Mouse (Mus musculus) cerebellum, adult 18-20 months (tissue): ENCODE measurements around the gene Itga4.

Experiments
- DNase-seq, 2 experiments: peaks; one replicate each; pipeline ENCODE4 v3.0.0; 2021

The Itga4 gene

DNA sequence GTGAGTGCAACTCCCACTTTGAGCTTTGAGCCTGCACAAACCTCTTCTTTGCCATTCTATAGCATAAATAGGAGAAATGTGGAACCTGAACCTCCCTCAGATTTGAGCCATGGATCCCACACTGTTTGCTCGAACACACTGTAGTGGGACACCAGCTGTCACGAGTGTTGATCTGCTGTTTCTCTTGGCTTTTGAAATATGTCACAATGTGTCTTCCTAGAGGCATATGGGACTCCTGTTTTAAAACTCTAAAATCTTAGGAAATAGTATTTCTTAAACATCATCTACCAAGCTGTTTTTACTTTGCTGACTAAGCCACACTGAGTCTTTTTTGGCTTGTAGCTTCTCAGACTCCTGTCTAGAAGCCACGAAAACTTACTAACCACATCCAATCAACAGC is 102.6 kb downstream of the Itga4 start:
- no peak for DNase-seq

DNA sequence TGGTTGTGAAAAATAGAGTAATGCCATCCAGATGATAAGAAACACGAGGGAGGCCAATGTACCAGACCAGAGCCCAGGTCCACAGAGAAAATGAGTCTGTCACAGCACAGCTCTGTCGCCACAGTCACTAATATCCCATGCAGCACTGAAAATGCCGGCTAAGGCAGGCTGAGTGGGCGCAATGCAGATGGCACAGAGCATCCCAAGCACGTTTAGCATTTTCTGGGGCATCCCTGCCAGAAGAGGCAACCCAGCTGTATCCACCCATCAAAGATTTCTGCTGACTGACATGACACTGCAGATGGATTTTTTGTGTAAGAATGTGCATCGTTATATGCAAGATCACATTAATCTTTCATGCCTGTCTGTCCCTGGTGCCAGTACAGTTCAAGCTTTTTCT is 106.8 kb downstream of the Itga4 start:
- DNase-seq: no peak

DNA sequence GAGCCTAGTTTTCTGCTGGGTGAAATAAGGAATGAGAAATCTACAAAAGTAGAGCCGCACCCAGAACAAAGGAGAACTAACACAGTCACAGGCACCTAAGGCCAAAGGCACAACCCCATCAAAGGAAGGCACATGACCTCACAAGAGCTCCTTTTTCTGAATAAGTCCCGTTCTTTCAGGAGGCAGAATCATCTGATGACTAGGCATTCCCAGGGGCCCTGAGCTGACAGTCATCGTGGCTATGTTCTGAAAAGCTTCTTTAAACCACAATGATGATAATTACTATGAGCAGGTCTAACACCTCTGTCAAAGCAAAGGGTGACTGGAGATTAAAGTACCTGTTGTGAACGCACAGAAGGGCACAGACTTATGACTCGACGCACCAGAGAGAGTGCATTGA is 108.7 kb downstream of the Itga4 start:
- DNase-seq: no peak

DNA sequence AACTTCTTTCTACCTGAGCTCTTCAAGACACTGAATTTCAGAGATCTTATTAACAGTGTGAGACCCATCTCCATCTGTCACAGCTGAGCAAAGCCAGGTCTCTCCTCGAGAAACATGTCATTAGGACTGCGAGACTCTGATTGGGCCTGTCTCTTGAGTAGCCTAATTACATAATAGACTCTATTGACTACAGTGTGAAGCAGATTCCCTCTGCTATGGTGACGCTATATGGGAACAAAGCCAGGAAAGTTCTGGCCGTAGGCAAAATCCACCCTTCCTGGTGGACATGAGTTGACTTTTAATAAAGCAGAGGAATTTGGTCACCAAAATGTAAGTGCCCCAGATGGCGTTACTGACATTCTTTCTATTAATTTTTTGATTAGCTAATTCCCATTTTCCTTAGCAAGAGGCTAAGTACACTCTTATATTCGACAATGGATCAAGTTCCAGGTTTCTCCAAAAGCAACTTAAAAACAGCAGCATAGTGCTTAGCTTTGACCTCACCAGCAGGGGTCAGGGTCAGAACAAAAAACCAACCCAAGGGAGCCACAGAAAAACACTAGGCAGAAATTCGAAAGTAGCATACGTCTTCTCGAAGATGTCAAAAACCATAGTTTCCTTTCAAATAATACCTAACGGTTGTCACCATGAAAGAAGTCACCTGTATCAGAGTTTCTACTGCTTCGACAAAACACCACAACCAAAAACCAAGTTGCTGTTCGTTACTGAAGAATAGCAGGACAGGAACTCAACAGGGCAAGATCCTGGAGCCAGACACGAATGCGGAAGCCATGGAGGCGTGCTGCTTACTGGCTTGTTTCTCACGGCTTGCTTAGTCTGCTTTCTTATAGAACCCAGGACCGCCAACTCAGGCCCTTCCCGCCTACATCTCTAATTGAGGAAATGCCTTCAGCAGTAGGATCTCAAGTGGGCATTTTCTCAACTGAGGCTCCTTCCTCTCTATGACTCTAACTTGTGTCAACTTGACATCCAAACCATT is 112.5 kb downstream of the Itga4 start:
- peak; percentile 47 to 50 for DNase-seq

DNA sequence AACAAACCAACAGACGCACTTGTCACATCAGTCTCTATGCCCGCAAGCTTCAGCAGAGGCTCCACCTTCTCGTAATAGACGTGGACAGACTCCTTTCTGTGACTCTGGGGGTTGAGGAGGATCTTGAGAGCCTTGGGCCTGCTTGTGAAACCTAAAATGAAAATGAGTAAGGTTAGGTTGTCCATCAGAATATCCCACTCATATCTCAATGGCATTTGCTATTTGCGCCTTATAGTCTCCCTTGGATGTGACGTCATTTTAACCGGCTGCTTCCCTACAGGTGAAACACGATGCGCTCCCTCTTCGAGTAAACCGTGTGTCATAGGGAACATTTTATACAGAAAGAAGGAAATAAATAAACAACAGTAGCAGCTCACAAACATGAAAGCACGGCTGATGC is 113.4 kb downstream of the Itga4 start:
- no peak for DNase-seq

DNA sequence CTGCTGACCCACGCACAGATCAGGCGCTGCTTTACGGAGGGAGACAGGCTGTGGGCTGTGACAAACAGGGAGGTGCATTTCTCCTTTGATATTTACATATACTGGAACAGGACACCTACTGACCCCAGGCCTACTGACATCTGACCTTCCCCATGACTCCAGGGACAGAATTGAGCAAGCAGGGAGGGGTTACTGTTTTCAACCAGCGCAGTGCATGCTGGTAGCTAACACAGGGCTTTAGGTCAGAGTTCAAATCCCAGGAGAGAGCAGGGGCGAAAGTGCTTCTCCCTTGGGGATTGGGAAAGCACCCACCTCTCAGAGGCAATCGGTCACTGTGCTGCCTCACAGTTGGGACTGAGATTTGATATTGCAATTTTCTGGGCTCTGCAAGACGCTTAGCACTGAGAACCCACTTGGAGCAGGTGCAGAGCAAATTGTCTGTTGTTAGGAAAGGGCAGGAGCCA is 113.9 kb downstream of the Itga4 start:
- DNase-seq: no peak

DNA sequence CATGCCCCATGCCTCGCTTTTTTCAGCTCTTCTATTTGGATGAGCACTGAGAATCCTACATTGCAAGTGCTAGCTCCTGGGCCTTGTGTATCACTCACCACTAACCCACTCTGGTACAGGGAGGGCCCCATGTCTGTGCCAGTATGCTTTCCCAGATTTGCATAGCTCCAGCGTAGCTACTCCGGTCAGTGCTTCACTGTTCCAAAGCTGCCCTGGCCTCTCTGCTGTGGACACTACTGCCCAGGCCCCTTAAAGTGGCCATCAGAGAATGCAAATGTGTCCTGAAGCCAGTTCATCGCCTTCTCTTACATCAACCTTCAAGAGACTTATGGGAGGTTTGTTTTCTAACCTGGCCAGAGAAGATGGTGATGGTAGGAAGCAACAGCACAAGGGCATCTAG is 114.7 kb downstream of the Itga4 start:
- no peak for DNase-seq

DNA sequence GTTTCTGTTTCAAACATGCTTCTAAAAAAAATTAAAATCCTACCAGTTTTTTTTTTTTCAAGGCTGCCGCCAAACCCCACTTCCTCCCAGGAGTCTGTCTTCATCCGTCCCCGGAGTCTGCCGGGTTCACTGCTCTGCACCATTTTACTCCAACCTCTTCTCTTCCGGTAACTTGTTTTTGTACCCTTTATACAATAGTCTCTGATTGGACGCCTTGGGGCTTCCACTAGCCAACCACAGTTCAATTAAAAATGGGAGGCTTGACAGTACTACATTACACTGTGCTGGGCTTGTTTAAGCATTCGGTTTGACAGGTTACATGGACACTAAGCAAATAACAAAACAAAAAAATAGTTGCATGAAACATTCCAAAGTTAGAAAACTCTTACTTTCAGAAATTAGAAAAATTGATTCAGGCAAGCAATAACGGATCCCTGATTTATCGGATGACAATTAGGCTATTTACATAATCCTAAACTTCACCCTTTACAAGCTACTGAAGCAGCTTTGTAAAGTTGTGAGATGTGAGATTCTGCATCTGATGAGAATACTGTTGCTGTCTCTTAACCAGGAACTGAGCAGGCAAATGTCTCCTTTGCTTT is 115.6 kb downstream of the Itga4 start:
- peak in 1 of 2 experiments; percentile 26 for DNase-seq

DNA sequence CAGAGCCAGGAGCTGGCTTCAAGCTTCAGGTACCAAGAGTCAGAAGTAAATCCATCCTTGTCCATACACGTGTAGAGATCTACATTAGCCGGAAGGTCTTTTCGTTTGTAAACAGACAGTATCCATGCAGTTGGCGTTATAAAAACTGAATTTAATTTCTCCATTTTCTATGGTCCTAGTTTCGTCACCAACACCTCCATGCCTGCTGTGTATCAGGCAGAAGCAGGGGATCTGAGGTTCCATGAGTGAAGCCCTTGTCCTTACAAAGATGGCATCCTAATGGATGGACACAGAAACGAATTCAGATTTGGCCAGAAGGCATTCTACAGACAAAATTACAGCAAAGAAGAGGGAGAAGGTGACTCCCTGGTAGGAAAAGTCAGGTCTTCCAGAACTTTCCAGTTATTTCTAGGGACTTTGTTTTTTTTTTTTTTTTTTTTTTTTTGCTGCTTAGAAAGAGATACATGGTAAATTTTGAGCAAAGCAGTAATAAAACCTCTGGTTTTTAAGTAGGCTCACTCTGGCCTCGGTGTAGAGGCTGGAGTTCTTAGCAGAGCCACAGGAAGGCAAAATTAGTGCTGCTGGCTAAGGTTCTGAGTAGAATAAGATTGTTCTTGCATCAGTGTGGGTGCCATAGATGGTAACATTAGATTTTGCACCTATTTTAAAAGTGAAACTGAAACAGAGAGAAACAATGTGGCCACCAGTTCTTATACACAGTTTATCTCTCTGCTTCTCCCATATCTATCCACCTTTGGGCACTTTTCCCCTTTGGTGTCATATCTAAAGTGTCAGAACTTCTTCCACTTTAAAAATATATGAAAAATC is 116.3 kb downstream of the Itga4 start:
- DNase-seq: no peak

DNA sequence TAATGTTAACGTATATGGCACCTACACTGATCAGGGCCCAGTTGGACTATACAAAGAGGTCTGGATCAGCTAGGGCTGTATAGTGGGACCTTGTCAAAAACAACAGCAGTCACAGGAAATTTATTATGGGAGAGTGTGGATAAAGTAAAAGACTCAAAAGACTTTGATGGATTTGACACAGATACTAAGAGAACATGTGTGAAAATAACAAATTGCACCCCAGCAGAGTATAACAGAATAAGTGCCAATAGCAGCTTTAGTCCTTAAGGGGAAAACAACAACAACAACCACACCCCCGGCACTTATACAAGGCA is 116.9 kb downstream of the Itga4 start:
- no peak for DNase-seq

DNA sequence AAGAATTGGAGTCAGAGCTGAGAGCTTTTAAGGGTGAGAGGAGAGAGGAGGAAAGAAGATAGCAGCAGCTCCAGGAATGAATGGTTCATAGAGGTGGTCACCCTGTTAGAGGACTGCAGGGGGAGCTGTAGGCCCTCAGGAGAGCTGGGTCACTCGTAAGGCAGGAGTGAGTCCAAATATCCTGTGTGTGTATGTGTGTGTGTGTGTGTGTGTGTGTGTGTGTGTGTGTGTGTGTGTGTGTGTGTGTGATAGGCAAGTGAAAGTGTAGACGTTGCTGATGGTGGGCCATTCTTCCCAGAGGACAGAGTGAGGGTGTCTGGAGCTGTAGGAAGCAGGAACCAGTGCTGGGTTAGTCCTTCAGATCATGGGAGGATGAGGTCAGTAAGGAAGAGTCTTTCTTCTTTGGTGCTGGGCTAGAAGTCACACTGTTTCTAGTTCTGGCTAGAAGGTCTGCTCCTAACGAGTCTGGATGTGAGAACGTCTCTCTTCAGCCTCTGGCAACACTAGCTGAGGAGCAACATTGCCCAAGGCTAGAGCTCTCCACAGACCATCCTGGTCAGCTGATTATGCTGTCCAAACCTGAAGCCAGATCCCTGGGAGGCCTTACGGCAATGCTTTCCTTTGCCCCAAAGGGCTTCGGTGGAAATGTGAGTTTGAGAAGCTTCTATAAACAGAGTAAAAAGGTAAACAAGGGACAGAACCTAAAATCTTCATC is 117.4 kb downstream of the Itga4 start:
- DNase-seq: peak; percentile 82 to 85

DNA sequence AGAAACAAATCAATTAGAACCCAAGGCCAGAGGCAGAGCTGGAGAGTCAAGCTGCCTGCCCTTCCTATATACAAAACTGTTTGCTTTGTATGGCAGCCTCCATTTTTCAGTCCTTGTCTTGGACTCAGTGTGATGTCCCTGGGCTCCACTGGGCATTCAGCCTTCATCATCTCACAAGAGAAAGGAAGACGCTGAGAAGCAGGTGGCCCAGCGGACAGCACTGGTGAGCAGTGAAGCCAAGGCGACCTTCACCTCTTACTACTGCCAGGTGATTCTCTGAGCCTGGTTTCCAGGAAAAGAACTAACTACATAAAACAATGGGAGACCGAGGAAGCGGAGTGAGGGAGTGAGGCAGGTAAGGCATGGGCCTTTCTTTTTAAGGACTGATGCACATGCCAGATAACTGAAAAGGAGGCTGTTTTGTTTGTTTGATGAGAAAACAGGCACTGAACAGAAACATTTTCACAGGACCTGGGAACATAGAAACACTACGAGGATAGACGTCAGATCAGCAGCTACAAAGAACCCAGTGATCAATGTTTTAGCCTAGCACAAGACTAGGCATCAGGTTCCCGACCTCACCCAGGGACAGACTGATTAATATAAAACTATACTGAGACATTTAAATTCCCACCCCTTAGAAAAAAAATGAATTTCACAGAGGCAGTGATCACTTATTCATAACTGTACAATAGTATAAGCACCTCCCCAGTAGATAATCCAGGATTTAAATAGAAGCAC is 123.3 kb downstream of the Itga4 start:
- peak; percentile 64 to 67 for DNase-seq

DNA sequence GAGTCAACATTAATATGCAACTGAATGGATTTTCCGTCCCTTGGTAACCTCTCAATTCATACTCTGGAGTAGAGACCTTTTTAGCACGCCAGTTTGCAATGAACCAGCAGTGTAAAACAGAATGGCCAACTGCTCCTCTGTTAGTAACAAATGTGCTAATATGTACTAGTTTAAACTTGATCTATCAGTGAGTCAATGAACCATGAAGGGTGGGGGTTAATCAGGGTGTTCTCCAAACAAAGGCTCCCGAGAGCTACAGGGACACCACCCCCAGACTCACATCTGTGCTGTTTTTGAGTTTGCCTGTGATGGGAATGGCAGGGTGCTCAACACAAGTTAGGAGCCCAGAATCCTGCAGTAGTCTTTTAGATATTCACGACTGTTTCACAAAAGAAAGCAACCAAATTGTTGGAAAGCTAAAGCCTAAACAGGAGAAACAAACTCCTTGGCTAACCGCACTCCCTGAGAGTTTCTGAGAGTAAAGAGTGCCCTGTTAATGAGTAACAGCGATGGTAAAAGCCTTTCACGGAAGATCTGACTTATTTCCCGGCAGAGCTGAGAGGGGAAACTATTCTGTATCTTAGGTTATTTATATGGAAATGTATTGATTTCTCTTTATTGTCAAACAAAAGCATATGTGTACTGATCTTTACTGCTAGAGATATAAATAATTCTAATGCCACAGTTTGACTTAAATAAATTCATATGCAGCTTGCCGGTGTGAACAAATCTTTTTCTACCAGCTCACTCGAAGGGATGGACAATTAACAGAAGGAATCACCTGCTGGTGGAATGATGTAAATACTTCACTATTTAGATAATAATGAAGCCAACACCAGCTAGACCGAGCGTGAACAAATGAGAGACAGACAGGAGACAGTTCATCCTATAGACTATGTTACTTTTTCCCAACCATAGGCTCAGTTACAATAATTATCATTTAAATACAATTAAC is 124.1 kb downstream of the Itga4 start:
- peak in 1 of 2 experiments; percentile 44 for DNase-seq
